Mouse (Mus musculus) limb, embryonic 11.5 days (tissue): ENCODE measurements around the gene Myo15b. TPM values are rescaled to one million over a fixed set of nuclear protein-coding genes. Genes with fewer than 3 reads are reported as not detected.

Source experiments
- ATAC-seq: fragments of 200-750 bp; cut with Nextera tagmentation; 2 replicates; pipeline ENCODE4 v1.8.0; 2017; ENCODE audit warnings: low read depth; ENCODE audit not compliant: insufficient number of reproducible peaks, low FRiP score, low TSS enrichment
- DNase-seq: peaks from one replicate; pipeline ENCODE4 v3.0.0-alpha.2; 2015; ENCODE audit warnings: low spot score
- H3K27ac ChIP-seq: fragments of 300-500 bp; sonication (generic); replicated peaks from 2 replicates; pipeline ENCODE4 v1.5.1; 2014; ENCODE audit warnings: low read depth, mild to moderate bottlenecking, low read length
- H3K27me3 ChIP-seq: fragments of 300-500 bp; sonication (generic); 2 replicates; pipeline ENCODE4 v1.6.1; 2014; ENCODE audit warnings: mild to moderate bottlenecking, low read length, mixed read lengths; ENCODE audit not compliant: control insufficient read depth, insufficient read depth
- H3K36me3 ChIP-seq: fragments of 300-500 bp; sonication (generic); 2 replicates; pipeline ENCODE4 v1.6.1; 2014; ENCODE audit warnings: mild to moderate bottlenecking, low read length, moderate library complexity, mixed read lengths; ENCODE audit not compliant: control insufficient read depth, insufficient read depth
- H3K4me1 ChIP-seq: fragments of 300-500 bp; sonication (generic); 2 replicates; pipeline ENCODE4 v1.6.1; 2014; ENCODE audit warnings: low read length, mixed read lengths; ENCODE audit not compliant: control insufficient read depth, insufficient read depth
- H3K4me2 ChIP-seq: fragments of 300-500 bp; sonication (generic); 2 replicates; pipeline ENCODE4 v1.6.1; 2014; ENCODE audit warnings: low read depth, mild to moderate bottlenecking, moderate library complexity; ENCODE audit not compliant: severe bottlenecking
- H3K4me3 ChIP-seq: fragments of 300-500 bp; sonication (generic); 2 replicates; pipeline ENCODE4 v1.5.1; 2014; ENCODE audit warnings: low read depth, low read length
- H3K9ac ChIP-seq: fragments of 300-500 bp; sonication (generic); 2 replicates; pipeline ENCODE4 v1.6.1; 2014; ENCODE audit warnings: mild to moderate bottlenecking, low read length
- H3K9me3 ChIP-seq: fragments of 300-500 bp; sonication (generic); 2 replicates; pipeline ENCODE4 v1.6.1; 2016; ENCODE audit warnings: low read length; ENCODE audit not compliant: control insufficient read depth
- WGBS: fragments of 180-500 bp; shearing (Covaris S2); extraction: QIAGEN DNeasy Blood & Tissue Kit; methylation state at CpG from one replicate; pipeline ENCODE4 v1.1.7; 2014; 5-methylcytosine and 5-hydroxymethylcytosine counted together
- polyA plus RNA-seq: library from polyadenylated mRNA; unstranded; fragments of >200 nt; fragmentation: Nextera tagmentation; extraction: Ambion mirVana; gene quantifications from 2 replicates; pipeline ENCODE4 v1.2.1, GENCODE M21; 2014

Myo15b gene
- polyA plus RNA-seq, 1 experiment from 2014 or later, result 0.11 TPM

- no peak for ATAC-seq
- Histone ChIP-seq H3K9me3 (no peaks in the 10 kb centered on the region), H3K27me3 (no peaks in the 10 kb centered on the region), H3K4me1 (no peaks in the 10 kb centered on the region), H3K4me3 (no peak overlapping the region), H3K4me2 (no peak overlapping the region), H3K9ac (no peak overlapping the region), H3K36me3 (peaks cover 4% of the 10 kb centered on the region; the same call in 1 of the 2 replicates), H3K27ac (no peak overlapping the region)
- no peak for DNase-seq
- WGBS, result 89% methylated on average over 5 of the region's 5 CpGs
Measured at GRCm38 (mm10) chr11:115919073-115919472, 60.9 kb downstream of the Myo15b start.

DNA sequence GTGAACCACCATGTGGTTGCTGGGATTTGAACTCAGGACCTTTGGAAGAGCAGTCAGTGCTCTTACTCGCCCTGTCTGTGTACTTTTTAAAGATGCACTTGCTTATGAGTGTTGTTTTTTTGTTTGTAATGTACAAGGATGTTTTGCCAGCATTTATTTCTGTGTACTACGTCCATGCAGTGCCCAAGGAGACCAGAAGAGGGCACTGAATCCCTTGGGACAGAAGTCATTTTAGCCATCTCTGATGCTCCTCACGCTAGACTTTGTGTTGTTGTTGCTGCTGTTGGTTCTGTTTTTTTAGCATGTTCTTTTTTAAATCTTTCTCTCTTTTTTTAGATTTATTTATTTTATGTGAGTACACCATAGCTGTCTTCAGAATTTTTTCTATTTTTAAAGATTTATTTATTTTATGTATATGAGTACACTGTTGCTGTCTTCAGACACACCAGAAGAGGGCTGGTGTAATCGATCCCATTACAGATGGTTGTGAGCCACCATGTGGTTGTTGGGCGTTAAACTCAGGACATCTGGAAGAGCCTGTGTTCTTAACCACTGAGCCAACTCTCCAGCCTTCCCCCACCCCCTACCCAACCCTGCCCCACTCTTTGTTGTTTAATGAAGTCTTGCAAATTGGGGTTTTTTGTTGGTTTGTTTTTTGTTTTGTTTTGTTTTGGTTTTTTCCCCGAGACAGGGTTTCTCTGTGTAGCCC lies 62.1 kb downstream of the Myo15b start:
- Histone ChIP-seq H3K36me3 (peaks cover 4% of the 10 kb centered on the region; the same call in 1 of the 2 replicates), H3K4me1 (no peaks in the 10 kb centered on the region), H3K4me2 (no peak overlapping the region), H3K9me3 (no peaks in the 10 kb centered on the region), H3K4me3 (no peak overlapping the region), H3K27me3 (no peaks in the 10 kb centered on the region), H3K9ac (no peak overlapping the region), H3K27ac (no peak overlapping the region)
- ATAC-seq (no peak), DNase-seq (peak; percentile 54)
- 53% methylated on average over 6 of the region's 6 CpGs for whole genome bisulfite sequencing

- Histone ChIP-seq H3K4me3 (no peak overlapping the region), H3K9ac (no peak overlapping the region), H3K27ac (no peak overlapping the region), H3K9me3 (no peaks in the 10 kb centered on the region), H3K4me1 (no peaks in the 10 kb centered on the region), H3K4me2 (no peak overlapping the region), H3K27me3 (no peaks in the 10 kb centered on the region), H3K36me3 (peaks cover 2% of the 10 kb centered on the region; the same call in 1 of the 2 replicates)
- DNase-seq, result no peak
- 90% methylated on average over 1 of the region's 1 CpGs for WGBS
- ATAC-seq, result no peak
Measured at GRCm38 (mm10) chr11:115921986-115922385, 63.8 kb downstream of the Myo15b start.

DNA sequence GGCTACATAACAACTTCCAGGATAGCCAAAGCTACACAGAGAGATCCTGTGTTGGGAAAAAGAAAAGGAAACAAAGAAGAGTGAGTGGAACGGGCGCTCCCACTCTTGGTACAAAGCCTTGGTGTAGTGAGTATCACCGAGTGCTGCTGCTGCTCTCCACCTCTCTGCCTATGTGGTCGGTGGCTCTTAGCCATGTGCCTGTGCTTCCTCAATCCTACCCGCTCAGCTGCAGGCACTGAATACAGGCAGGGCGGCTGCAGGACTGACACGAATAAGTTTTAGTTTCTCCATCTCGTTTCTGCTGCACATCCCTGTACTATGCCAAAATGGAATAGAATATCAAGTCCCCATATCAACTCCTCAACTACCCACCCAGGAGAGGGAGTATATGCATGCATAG lies 70.8 kb downstream of the Myo15b start:
- ATAC-seq, result no peak
- H3K4me1 ChIP-seq, result peaks cover 7% of the 10 kb centered on the region
- H3K36me3 ChIP-seq, result peaks cover 2% of the 10 kb centered on the region; the same call in 1 of the 2 replicates
- no peak overlapping the region for H3K4me2 ChIP-seq
- no peak for DNase-seq
- no peaks in the 10 kb centered on the region for H3K9me3 ChIP-seq
- no peaks in the 10 kb centered on the region for H3K27me3 ChIP-seq
- WGBS, result 89% methylated on average over 8 of the region's 8 CpGs
- no peak overlapping the region for H3K4me3 ChIP-seq
- H3K9ac ChIP-seq, result no peak overlapping the region
- H3K27ac ChIP-seq, result no peak overlapping the region

DNA sequence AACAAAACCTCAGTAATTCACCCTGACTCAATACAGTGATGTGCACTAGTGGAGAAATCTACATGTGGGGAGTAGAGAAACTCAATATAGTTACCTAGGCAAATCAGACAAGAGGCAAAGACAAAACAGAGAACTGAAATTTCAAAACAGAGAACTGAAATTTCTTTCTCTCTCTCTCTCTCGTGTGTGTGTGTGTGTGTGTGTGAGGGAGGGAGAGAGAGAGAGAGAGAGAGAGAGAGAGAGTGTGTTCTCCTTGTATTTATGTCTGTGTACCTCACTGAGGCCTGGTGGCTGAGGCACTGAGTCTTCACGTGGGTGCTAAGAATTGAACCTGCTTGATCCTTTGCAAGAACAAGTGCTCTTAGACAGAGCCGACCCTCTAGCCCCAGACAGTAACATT lies 71.6 kb downstream of the Myo15b start:
- DNase-seq, result no peak
- no peak overlapping the region for H3K4me3 ChIP-seq

DNA sequence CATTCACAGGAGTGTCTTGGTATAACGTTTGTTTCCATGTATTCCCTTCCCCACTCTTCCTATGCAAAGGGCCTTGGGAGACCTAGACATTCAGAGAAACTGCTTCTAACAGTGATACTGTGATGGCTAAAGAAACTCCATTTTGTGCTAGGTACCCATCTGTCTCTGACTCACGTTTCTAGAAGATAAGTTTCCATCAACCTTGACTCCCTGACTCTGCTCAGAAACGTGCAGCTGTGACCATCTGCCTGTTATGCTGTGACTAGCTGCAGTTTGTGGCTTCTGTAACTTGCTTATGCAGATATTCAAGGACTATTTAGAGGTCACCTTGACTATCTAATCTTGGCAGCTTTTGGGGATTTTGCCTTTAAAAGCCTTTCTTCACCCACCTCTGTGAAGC lies 73.0 kb downstream of the Myo15b start:
- Histone ChIP-seq H3K9ac (no peak overlapping the region), H3K27me3 (no peaks in the 10 kb centered on the region), H3K4me3 (no peak overlapping the region), H3K27ac (no peak overlapping the region), H3K4me1 (peaks cover 13% of the 10 kb centered on the region), H3K36me3 (peaks cover 2% of the 10 kb centered on the region; the same call in 1 of the 2 replicates), H3K9me3 (no peaks in the 10 kb centered on the region), H3K4me2 (no peak overlapping the region)
- ATAC-seq, result no peak
- 73% methylated on average over 3 of the region's 3 CpGs for WGBS
- no peak for DNase-seq

More for the DNA sequence above, 71.6 kb downstream of the Myo15b start:
- no peak for ATAC-seq
- H3K4me2 ChIP-seq, result no peak overlapping the region
- WGBS, result 79% methylated on average over 2 of the region's 3 CpGs
- H3K9ac ChIP-seq, result no peak overlapping the region
- H3K9me3 ChIP-seq, result no peaks in the 10 kb centered on the region
- H3K27ac ChIP-seq, result no peak overlapping the region
- no peaks in the 10 kb centered on the region for H3K27me3 ChIP-seq
- peaks cover 13% of the 10 kb centered on the region for H3K4me1 ChIP-seq
- peaks cover 2% of the 10 kb centered on the region; the same call in 1 of the 2 replicates for H3K36me3 ChIP-seq

DNA sequence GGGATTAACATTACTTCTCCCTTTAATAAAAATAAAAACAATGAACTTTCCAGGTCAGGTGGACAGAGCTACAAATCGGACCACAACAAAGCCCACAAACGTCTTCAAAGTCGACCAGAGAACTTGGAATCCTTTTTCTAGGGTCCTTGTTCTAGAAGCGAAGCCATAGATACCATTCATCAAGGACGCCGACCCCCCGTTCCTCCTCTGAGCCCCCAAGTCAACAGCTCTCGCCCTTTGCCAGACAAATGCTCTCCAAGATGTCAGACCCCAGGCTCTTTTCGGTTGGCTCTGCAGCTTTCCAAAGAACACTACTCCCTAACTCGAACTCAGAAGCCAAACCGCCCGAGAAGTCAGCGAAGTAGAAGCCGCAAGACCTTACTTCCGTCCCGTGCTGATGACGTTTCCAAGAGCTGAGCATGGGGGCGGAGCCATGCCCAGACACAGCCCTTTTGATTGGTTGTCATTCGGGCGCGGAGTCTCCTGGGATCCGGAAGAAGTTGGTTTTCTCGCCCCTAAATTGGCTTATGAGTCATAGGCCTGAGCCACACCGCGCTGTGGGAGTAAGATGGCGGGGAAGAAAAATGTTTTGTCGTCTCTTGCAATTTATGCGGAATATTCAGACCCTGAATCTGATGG lies 75.0 kb downstream of the Myo15b start, which contains the start of the genes Sap30bp and Recql5:
Sap30bp (plus strand) TSS at position 175 of the 639 bp plus-strand sequence.
Recql5 (minus strand) TSS at position 370 of the 639 bp plus-strand sequence.
- peak; percentile 98 for ATAC-seq
- under 1% methylated on average over 28 of the region's 28 CpGs for WGBS
- Histone ChIP-seq H3K4me3 (peak within 1 kb of the TSS; percentile 77), H3K27me3 (no peaks in the 10 kb centered on the region), H3K36me3 (0 out of 2 replicates have a peak, but pooled peaks cover 4% of the 10 kb centered on the region), H3K27ac (no peak within 1 kb of the TSS), H3K9ac (peak within 1 kb of the TSS; percentile 70), H3K4me2 (peak within 1 kb of the TSS; percentile 91), H3K4me1 (peaks cover 13% of the 10 kb centered on the region), H3K9me3 (no peaks in the 10 kb centered on the region)
- peak; percentile 99 for DNase-seq

DNA sequence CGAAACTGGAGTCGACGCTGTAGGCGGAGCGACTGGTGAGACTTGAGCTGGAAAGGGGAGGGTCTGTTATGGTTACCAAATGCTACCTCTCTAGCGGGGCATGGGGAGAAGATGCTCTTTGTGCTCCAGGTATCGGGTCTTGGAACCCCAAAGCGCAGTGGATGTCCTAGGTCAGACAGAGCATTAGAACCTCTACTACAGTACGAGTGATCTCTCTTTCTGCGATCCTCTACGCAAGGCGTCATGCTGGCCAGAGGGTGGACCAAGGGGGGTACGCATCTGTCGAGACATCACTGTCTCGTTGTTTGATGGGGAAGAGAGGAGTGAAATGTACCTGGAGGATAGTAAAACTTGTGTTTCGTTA lies 75.5 kb downstream of the Myo15b start:
- H3K4me1 ChIP-seq, result peaks cover 13% of the 10 kb centered on the region
- H3K27me3 ChIP-seq, result no peaks in the 10 kb centered on the region
- H3K36me3 ChIP-seq, result 0 out of 2 replicates have a peak, but pooled peaks cover 4% of the 10 kb centered on the region
- peak overlapping the region; percentile 76 for H3K4me2 ChIP-seq
- DNase-seq (no peak), ATAC-seq (peak; percentile 39; the same call in 1 of the 2 replicates)
- under 1% methylated on average over 16 of the region's 16 CpGs for WGBS
- H3K27ac ChIP-seq, result no peak overlapping the region
- H3K9me3 ChIP-seq, result no peaks in the 10 kb centered on the region
- H3K4me3 ChIP-seq, result peak overlapping the region; percentile 77
- peak overlapping the region; percentile 70 for H3K9ac ChIP-seq
